Mouse (Mus musculus): ENCODE results near the gene Nfix.

DNA sequence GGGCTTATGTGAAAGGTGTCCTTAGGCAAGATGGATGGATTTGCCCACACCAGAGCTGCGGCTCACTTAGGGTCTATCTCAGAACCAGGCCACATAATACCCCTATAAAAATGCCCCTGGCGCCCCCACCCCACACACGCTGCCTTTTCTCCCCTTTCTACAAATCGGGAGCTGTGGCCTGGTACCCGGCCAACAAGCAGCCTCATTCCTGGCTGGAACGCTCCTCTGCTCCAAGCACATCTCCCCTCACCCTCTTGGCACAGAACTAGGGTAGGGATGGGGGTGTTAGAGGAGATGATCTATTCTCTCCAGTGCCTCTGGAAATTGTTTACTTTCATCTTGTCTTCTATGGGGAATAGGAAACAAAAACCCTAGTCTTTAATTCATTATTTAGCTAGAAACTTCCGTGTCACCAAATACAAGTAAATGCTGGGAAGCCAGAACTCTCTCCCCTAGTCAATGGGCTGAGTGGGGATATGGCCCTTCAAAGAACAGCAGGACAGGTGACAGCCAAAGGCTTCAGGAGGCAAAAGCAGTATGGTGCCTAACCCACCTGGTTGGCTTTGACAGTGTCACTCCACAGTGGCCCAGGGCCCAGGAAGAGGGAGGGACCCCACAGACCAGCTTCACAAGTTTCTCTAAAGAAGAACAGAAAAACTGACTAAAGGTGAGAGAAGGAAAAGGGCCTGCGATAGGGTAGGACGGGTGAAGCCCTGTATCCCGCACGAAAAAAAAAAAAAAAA is 21.3 kb downstream of the Nfix start:
- TF ChIP-seq POLR2A (IDR thresholded peaks at IDR 0.05; ENCODE audit: low read depth, low read length) = no peak
- TF ChIP-seq CTCF (conservative IDR thresholded peaks at IDR 0.05; ENCODE audit: insufficient read depth, insufficient read length, low read depth, low read length) = no peak

All from kidney, adult 2 months (tissue).